Mouse (Mus musculus): ENCODE measurements around the gene Cox19. TPM values are rescaled to one million over a fixed set of nuclear protein-coding genes. Genes with fewer than 3 reads are reported as not detected.
A peak's percentile ranks its signal among the peaks of the same experiment; 100 is the strongest.

Cox19 gene
- polyA plus RNA-seq, 1 experiment, result 61.9 TPM

GRCm38 (mm10) chr5:139374841-139375240, 23.6 kb upstream of the Cox19 start:
- no peak overlapping the region for H3K4me3 ChIP-seq (replicated peaks; ENCODE audit: extremely low read depth, low read depth, low read length)
- DNase-seq, result no peak
- H3K4me1 ChIP-seq (ENCODE audit: control insufficient read depth, insufficient read depth, low read length), result peaks cover 52% of the 10 kb centered on the region
- TF ChIP-seq CTCF (IDR thresholded peaks at IDR 0.05; ENCODE audit: insufficient read depth, low read length), result no peak
- TF ChIP-seq POLR2A (IDR thresholded peaks at IDR 0.05; ENCODE audit: borderline replicate concordance, extremely low read depth, low read depth, low read length), result no peak
- 88% methylated on average over 2 of the region's 2 CpGs for WGBS

GRCm38 (mm10) chr5:139373889-139374444, 22.7 kb upstream of the Cox19 start:
- TF ChIP-seq CTCF (IDR thresholded peaks at IDR 0.05; ENCODE audit: insufficient read depth, low read length), result no peak
- no peak for TF ChIP-seq POLR2A (IDR thresholded peaks at IDR 0.05; ENCODE audit: borderline replicate concordance, extremely low read depth, low read depth, low read length)
- Histone ChIP-seq H3K4me3 (replicated peaks; ENCODE audit: extremely low read depth, low read depth, low read length) (no peak overlapping the region), H3K4me1 (ENCODE audit: control insufficient read depth, insufficient read depth, low read length) (peaks cover 43% of the 10 kb centered on the region)
- no peak for DNase-seq
- 65% methylated on average over 6 of the region's 6 CpGs for WGBS

GRCm38 (mm10) chr5:139373126-139373525, 21.9 kb upstream of the Cox19 start:
- WGBS, result 58% methylated on average over 3 of the region's 3 CpGs
- no peak overlapping the region for H3K4me3 ChIP-seq (replicated peaks; ENCODE audit: extremely low read depth, low read depth, low read length)
- peaks cover 37% of the 10 kb centered on the region for H3K4me1 ChIP-seq (ENCODE audit: control insufficient read depth, insufficient read depth, low read length)
- DNase-seq, result no peak
- TF ChIP-seq CTCF (IDR thresholded peaks at IDR 0.05; ENCODE audit: insufficient read depth, low read length), result no peak
- no peak for TF ChIP-seq POLR2A (IDR thresholded peaks at IDR 0.05; ENCODE audit: borderline replicate concordance, extremely low read depth, low read depth, low read length)

- TF ChIP-seq CTCF (IDR thresholded peaks at IDR 0.05; ENCODE audit: insufficient read depth, low read length) (no peak), POLR2A (IDR thresholded peaks at IDR 0.05; ENCODE audit: borderline replicate concordance, extremely low read depth, low read depth, low read length) (peak; percentile 99)
- H3K4me1 ChIP-seq (ENCODE audit: control insufficient read depth, insufficient read depth, low read length), result peaks cover 25% of the 10 kb centered on the region
- peak; percentile 94 for DNase-seq
- H3K4me3 ChIP-seq (replicated peaks; ENCODE audit: extremely low read depth, low read depth, low read length), result peak overlapping the region; percentile 88
- WGBS, result under 1% methylated on average over 39 of the region's 39 CpGs
Observed at GRCm38 (mm10) chr5:139371631-139372401, 20.6 kb upstream of the Cox19 start.

GRCm38 (mm10) chr5:139371118-139371517, 19.9 kb upstream of the Cox19 start:
- 42% methylated on average over 5 of the region's 5 CpGs for WGBS
- no peak for TF ChIP-seq POLR2A (IDR thresholded peaks at IDR 0.05; ENCODE audit: borderline replicate concordance, extremely low read depth, low read depth, low read length)
- TF ChIP-seq CTCF (IDR thresholded peaks at IDR 0.05; ENCODE audit: insufficient read depth, low read length), result no peak
- no peak for DNase-seq
- peak overlapping the region; percentile 21 for H3K4me3 ChIP-seq (replicated peaks; ENCODE audit: extremely low read depth, low read depth, low read length)
- peaks cover 26% of the 10 kb centered on the region for H3K4me1 ChIP-seq (ENCODE audit: control insufficient read depth, insufficient read depth, low read length)

- H3K4me1 ChIP-seq (ENCODE audit: control insufficient read depth, insufficient read depth, low read length), result peaks cover 29% of the 10 kb centered on the region
Observed at GRCm38 (mm10) chr5:139370336-139370735, 19.1 kb upstream of the Cox19 start.

GRCm38 (mm10) chr5:139368638-139369320, 17.6 kb upstream of the Cox19 start:
- TF ChIP-seq POLR2A (IDR thresholded peaks at IDR 0.05; ENCODE audit: borderline replicate concordance, extremely low read depth, low read depth, low read length) (no peak), CTCF (IDR thresholded peaks at IDR 0.05; ENCODE audit: insufficient read depth, low read length) (no peak)
- 85% methylated on average over 11 of the region's 11 CpGs for WGBS
- DNase-seq, result no peak

More at GRCm38 (mm10) chr5:139370336-139370735, 19.1 kb upstream of the Cox19 start:
- no peak overlapping the region for H3K4me3 ChIP-seq (replicated peaks; ENCODE audit: extremely low read depth, low read depth, low read length)
- no peak for DNase-seq
- no peak for TF ChIP-seq POLR2A (IDR thresholded peaks at IDR 0.05; ENCODE audit: borderline replicate concordance, extremely low read depth, low read depth, low read length)
- no peak for TF ChIP-seq CTCF (IDR thresholded peaks at IDR 0.05; ENCODE audit: insufficient read depth, low read length)
- 73% methylated on average over 6 of the region's 6 CpGs for WGBS

GRCm38 (mm10) chr5:139367884-139368458, 16.8 kb upstream of the Cox19 start:
- Histone ChIP-seq H3K4me3 (replicated peaks; ENCODE audit: extremely low read depth, low read depth, low read length) (no peak overlapping the region), H3K4me1 (ENCODE audit: control insufficient read depth, insufficient read depth, low read length) (peaks cover 32% of the 10 kb centered on the region)
- no peak for DNase-seq
- WGBS, result 76% methylated on average over 4 of the region's 4 CpGs
- TF ChIP-seq POLR2A (IDR thresholded peaks at IDR 0.05; ENCODE audit: borderline replicate concordance, extremely low read depth, low read depth, low read length) (no peak), CTCF (IDR thresholded peaks at IDR 0.05; ENCODE audit: insufficient read depth, low read length) (no peak)

More at GRCm38 (mm10) chr5:139368638-139369320, 17.6 kb upstream of the Cox19 start:
- H3K4me1 ChIP-seq (ENCODE audit: control insufficient read depth, insufficient read depth, low read length), result peaks cover 36% of the 10 kb centered on the region
- H3K4me3 ChIP-seq (replicated peaks; ENCODE audit: extremely low read depth, low read depth, low read length), result no peak overlapping the region

GRCm38 (mm10) chr5:139366484-139366883, 15.3 kb upstream of the Cox19 start:
- DNase-seq, result no peak
- no peak for TF ChIP-seq CTCF (IDR thresholded peaks at IDR 0.05; ENCODE audit: insufficient read depth, low read length)
- no peak for TF ChIP-seq POLR2A (IDR thresholded peaks at IDR 0.05; ENCODE audit: borderline replicate concordance, extremely low read depth, low read depth, low read length)
- WGBS, result 57% methylated on average over 11 of the region's 11 CpGs
- H3K4me3 ChIP-seq (replicated peaks; ENCODE audit: extremely low read depth, low read depth, low read length), result no peak overlapping the region
- peaks cover 27% of the 10 kb centered on the region for H3K4me1 ChIP-seq (ENCODE audit: control insufficient read depth, insufficient read depth, low read length)

All from lung, adult 2 months (tissue).